Mouse (Mus musculus) ES-Bruce4 (cell line): ENCODE results near the gene Ptprt. TPM values are rescaled to one million over a fixed set of nuclear protein-coding genes. Genes with fewer than 3 reads are reported as not detected.

ENCODE experiments used
- H3K27ac ChIP-seq: 2 replicates; pipeline ENCODE4 v1.5.1; 2012; ENCODE audit warnings: low read length, inconsistent platforms; ENCODE audit not compliant: insufficient read depth
- H3K27me3 ChIP-seq: 2 replicates; pipeline ENCODE4 v1.6.1; 2012; ENCODE audit warnings: mild to moderate bottlenecking, low read length, inconsistent platforms; ENCODE audit not compliant: control insufficient read depth, poor library complexity, insufficient read depth, severe bottlenecking
- H3K36me3 ChIP-seq: 2 replicates; pipeline ENCODE4 v1.6.1; 2012; ENCODE audit warnings: inconsistent platforms, mild to moderate bottlenecking, low read length, moderate library complexity; ENCODE audit not compliant: control insufficient read depth, poor library complexity, insufficient read depth, severe bottlenecking
- H3K4me1 ChIP-seq: one replicate; pipeline ENCODE4 v1.8.1; 2011; ENCODE audit warnings: low read length; ENCODE audit not compliant: control insufficient read depth, insufficient read depth
- H3K4me3 ChIP-seq: 2 replicates; pipeline ENCODE4 v1.5.1; 2011; ENCODE audit warnings: low read depth, mild to moderate bottlenecking, low read length
- H3K9ac ChIP-seq: 2 replicates; pipeline ENCODE4 v1.6.1; 2012; ENCODE audit warnings: low read depth, mild to moderate bottlenecking, inconsistent platforms; ENCODE audit not compliant: poor library complexity, severe bottlenecking
- H3K9me3 ChIP-seq: replicated peaks from 2 replicates; pipeline ENCODE4 v1.6.1; 2012; ENCODE audit warnings: mild to moderate bottlenecking, low read length, inconsistent platforms; ENCODE audit not compliant: control insufficient read depth, poor library complexity, insufficient read depth, severe bottlenecking
- CTCF ChIP-seq: IDR thresholded peaks from one replicate; pipeline ENCODE4 v1.8.1; 2011; ENCODE audit warnings: low read depth, low read length
- EP300 ChIP-seq: IDR thresholded peaks from 2 replicates; pipeline ENCODE4 v1.6.1; 2011; ENCODE audit warnings: low read depth, low read length; ENCODE audit not compliant: insufficient read depth
- POLR2A ChIP-seq: IDR thresholded peaks from one replicate; pipeline ENCODE4 v1.8.1; 2011; ENCODE audit warnings: low read length; ENCODE audit not compliant: insufficient read depth
- polyA plus RNA-seq: library from polyadenylated mRNA; stranded (reverse); fragments of >200 nt; gene quantifications from 2 replicates; pipeline ENCODE4 v1.2.4, GENCODE M21; 2011; ENCODE audit warnings: low read depth; ENCODE audit not compliant: missing spikeins, insufficient read depth, insufficient read length

Gene Ptprt
- polyA plus RNA-seq, 1 experiment: 5.1 TPM

DNA sequence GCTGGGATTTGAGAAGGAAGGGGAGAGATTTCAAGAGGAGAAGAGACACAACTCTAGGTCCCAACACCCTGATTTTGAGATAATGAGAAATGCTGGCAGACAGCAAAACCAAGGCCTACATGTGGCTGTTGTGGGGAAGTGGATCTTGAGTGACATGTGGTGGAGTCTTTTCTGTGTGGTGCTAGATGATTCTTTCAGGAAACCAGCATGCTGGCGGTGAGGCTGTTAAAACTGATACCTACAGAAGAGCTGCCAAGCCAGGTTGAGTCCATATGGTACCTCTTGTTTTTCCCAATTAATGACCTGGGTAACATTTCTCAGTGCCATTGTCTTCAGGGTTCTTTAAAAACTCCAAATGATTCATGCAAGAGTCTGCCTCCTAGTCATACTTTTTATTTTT lies 531.1 kb downstream of the Ptprt start:
- TF ChIP-seq EP300 (no peak), POLR2A (no peak), CTCF (no peak)
- H3K36me3 ChIP-seq: no peaks in the 10 kb centered on the region
- no peak overlapping the region for H3K4me3 ChIP-seq
- no peaks in the 10 kb centered on the region for H3K9me3 ChIP-seq
- no peak overlapping the region for H3K9ac ChIP-seq
- no peak overlapping the region for H3K27ac ChIP-seq
- no peaks in the 10 kb centered on the region for H3K4me1 ChIP-seq
- H3K27me3 ChIP-seq: no peaks in the 10 kb centered on the region

DNA sequence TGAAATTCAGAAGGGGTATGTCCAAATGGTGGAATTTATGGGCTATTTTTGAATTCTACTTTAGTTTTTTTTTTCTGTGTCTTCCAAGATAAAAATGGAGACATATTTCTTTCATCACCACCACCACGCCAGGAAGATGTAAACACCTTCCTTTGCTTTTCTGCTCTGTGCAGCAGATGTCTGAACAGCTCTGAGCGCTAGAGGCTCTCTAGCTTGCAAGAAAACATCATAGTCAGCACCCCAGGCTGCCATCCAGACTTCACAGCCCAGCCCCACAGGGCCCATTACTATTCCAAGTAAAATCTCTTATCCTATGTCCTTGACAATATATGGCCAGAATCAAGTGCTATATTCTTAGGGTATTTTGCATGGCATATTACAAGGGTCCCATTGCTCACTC lies 542.9 kb downstream of the Ptprt start:
- Histone ChIP-seq H3K36me3 (no peaks in the 10 kb centered on the region), H3K4me3 (no peak overlapping the region), H3K9ac (no peak overlapping the region), H3K4me1 (no peaks in the 10 kb centered on the region), H3K9me3 (no peaks in the 10 kb centered on the region), H3K27me3 (no peaks in the 10 kb centered on the region), H3K27ac (no peak overlapping the region)
- TF ChIP-seq POLR2A (no peak), EP300 (no peak), CTCF (no peak)

DNA sequence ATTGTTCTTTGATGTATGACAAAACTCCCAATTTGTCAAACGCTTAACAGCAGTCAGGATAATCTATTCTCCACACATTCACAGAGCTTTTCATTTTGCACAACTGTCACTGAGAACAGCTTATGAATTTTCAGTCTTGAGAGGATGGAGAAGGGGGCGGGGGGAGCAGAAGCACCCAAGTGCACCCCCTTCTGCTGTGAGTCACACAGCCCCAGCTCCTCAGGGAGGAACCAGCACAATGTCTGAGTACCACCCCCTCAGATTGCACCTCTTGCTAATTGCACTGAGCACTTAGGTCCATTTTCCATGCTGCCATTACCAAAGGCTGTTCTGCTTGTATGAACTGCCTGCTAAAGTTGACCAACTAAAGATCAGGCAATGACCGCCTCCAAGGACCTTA lies 578.6 kb downstream of the Ptprt start:
- no peak overlapping the region for H3K27ac ChIP-seq
- no peaks in the 10 kb centered on the region for H3K4me1 ChIP-seq
- H3K27me3 ChIP-seq: no peaks in the 10 kb centered on the region
- no peaks in the 10 kb centered on the region for H3K36me3 ChIP-seq
- no peaks in the 10 kb centered on the region for H3K9me3 ChIP-seq
- no peak overlapping the region for H3K4me3 ChIP-seq
- TF ChIP-seq EP300: no peak
- TF ChIP-seq CTCF: no peak
- no peak for TF ChIP-seq POLR2A
- H3K9ac ChIP-seq: no peak overlapping the region

DNA sequence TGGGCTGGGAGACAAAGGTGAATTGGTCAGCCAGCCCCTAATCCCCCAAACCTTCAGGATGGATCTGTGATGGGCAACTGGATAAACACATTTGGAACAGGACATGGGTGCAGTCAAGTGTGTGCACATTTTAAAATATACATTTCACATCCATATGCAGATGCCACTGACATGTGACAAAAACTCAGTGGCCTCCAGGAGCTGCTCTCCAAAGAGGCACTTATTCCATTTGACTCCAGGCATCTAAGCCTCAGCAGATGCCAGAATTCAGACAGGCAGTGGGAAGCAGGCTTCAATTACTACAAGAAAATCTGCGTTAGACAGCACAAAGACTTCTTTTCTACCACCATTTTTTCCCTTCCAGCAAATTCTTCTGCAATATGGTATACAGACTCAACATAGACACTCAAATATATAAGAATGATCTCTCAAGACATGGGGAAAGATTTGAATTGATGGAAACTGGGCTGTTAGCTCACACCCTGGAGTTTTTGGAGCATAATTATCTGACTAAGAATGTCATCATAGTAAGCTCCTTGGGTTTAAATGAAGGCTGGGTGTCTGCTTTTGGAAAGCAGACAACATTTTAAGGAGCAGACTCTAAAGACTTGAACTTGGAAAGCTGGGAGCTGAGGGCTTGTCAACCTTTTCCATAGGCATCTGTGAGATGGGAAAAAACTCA lies 580.1 kb downstream of the Ptprt start:
- no peaks in the 10 kb centered on the region for H3K9me3 ChIP-seq
- H3K4me3 ChIP-seq: no peak overlapping the region
- TF ChIP-seq EP300 (no peak), CTCF (no peak), POLR2A (no peak)
- H3K9ac ChIP-seq: no peak overlapping the region
- no peaks in the 10 kb centered on the region for H3K4me1 ChIP-seq
- H3K27ac ChIP-seq: no peak overlapping the region
- H3K27me3 ChIP-seq: no peaks in the 10 kb centered on the region
- no peaks in the 10 kb centered on the region for H3K36me3 ChIP-seq

DNA sequence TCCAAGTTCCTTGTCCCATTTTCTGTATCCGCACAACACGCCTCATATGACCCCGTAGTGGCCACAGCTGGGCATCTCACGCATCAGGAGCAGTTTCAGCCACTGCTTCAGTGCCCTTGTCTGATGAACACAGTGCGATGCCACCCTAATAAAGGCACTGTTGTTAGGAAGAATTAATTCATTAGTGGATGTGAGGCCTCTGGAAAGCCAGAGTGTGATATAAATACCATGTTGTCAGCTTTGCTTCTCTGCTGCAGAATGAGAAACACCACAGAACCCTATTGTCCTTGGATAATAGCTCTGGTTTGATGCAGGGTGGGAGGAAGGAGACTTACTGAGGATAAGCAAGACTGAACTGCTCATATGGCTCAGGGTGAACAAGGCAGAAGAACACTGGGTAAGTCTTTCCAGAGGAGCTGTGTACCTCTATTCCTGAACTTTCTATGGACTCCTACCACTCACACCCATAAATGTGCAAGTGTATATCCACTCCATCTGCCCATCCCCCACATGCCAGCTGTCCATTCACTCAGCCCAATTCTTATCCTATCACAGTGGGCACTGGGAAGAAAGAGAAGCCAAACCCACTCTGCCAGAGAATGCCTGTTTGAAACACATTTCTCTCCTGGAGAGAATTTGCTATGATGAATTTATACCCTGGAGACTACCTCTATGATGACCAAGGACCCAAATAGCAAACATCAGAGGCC lies 582.2 kb downstream of the Ptprt start:
- no peak overlapping the region for H3K4me3 ChIP-seq
- no peaks in the 10 kb centered on the region for H3K9me3 ChIP-seq
- H3K27me3 ChIP-seq: no peaks in the 10 kb centered on the region
- H3K27ac ChIP-seq: no peak overlapping the region
- H3K4me1 ChIP-seq: no peaks in the 10 kb centered on the region
- no peaks in the 10 kb centered on the region for H3K36me3 ChIP-seq
- H3K9ac ChIP-seq: no peak overlapping the region
- TF ChIP-seq EP300 (no peak), POLR2A (no peak), CTCF (no peak)

DNA sequence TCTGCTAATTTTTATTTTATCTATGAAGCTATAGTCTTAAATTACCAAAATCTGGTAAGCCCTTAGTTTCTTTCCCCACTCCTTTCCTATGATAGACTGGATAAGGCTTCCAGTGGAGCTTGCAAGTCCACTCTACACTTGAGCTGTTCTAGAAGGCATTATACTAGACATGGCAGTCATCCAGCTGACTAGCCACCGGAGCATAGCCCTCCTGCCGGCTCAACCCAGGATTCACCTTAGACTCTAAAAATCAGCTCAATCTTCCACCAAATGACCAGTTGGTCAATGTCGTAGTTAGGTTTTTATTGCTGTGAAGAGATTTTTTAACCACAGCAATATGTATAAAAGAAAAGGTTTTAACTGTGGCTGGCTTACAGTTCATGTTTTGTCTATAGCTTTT lies 608.1 kb downstream of the Ptprt start:
- Histone ChIP-seq H3K36me3 (no peaks in the 10 kb centered on the region), H3K4me3 (no peak overlapping the region), H3K4me1 (no peaks in the 10 kb centered on the region), H3K9ac (no peak overlapping the region), H3K27ac (no peak overlapping the region), H3K27me3 (no peaks in the 10 kb centered on the region), H3K9me3 (no peaks in the 10 kb centered on the region)
- no peak for TF ChIP-seq CTCF
- TF ChIP-seq EP300: no peak
- TF ChIP-seq POLR2A: no peak
